Mouse (Mus musculus): ENCODE data around the gene 4930444G20Rik. TPM values are rescaled to one million over a fixed set of nuclear protein-coding genes. Genes with fewer than 3 reads are reported as not detected.
"Not testable (repeated sequence)": the region's sequence is repeated elsewhere in the genome, so short reads cannot be mapped to it uniquely, and the experiment has no call there.

Gene 4930444G20Rik
- not detected in 2 replicates for polyA plus RNA-seq (2015; fragmentation: Nextera tagmentation; extraction: Ambion mirVana)

DNA sequence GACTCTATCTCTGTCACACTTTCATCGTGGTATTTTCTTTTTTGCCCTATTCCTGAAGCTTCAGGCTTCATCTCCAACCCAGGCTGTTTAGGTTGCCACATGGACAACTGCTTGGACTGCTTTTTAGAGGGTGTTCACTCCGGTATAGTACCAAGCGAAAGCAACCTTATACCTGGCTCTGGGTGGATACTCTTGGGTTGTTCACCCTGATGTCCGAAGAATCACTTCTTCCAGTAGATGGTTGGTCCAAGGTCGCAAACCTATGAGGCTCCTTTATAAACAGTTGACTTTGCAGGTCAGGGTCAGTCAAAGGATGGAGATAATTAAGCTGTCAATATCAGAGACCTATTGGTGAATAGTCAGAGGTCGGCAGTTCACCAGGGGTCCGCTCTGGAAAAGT, at the start of gene 4930444G20Rik:
4930444G20Rik (minus strand) TSS at position 101 of the 400 bp plus-strand sequence.
- not testable (repeated sequence) for ATAC-seq (ENCODE audit: insufficient number of reproducible peaks, insufficient read depth, low FRiP score, low TSS enrichment, low read depth); H3K36me3 ChIP-seq; H3K27me3 ChIP-seq; H3K27ac ChIP-seq; H3K4me3 ChIP-seq; H3K4me1 ChIP-seq; H3K4me2 ChIP-seq; H3K9ac ChIP-seq; H3K9me3 ChIP-seq
- 90% methylated on average over 7 of the region's 7 CpGs for WGBS

DNA sequence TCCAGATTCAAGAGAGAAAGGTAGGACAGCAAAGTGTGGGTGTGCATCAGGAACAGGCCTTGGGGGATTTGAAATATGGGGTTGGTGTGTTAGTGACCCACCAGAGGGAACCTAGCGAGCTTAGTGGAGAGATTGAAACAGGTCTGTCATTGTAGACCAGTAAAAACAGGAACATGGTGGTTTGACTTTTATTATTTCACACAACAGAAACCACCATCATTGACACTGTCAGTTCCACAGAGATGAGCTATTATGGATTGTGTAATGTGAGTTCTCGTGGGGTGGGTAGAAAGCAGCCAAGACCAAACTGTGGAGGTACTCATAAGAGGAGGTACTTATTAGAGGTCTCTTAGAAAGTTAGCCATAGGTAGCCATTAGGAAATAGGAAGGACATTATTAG, 6.7 kb upstream of the 4930444G20Rik start:
- no peak for ATAC-seq (ENCODE audit: insufficient number of reproducible peaks, insufficient read depth, low FRiP score, low TSS enrichment, low read depth)

DNA sequence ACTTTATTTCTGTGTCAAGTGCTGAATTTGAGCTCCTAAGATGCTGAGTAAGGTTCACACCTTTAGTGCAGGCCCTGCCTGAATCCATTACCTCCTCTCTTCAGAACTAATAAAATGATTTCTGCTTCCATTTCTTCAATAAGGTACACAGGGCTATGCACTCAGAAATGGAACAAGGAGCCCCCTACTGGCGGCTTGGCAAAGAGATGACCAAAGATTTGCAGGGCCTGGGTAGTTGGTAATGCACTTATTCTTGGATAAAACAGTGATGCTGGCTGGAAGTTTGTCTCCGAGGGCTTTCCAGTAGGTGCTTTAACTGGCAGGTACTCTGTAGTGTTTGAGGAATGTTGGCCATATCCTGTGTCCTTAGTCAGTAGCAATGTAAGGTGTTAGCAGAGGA, 4.9 kb upstream of the 4930444G20Rik start:
- Histone ChIP-seq H3K4me1 (no peaks in the 10 kb centered on the region), H3K27me3 (no peaks in the 10 kb centered on the region), H3K36me3 (no peaks in the 10 kb centered on the region), H3K27ac (no peak overlapping the region), H3K9me3 (peaks cover under 1% of the 10 kb centered on the region; the same call in 1 of the 2 replicates), H3K9ac (no peak overlapping the region), H3K4me3 (no peak overlapping the region), H3K4me2 (no peak overlapping the region)
- no peak for ATAC-seq (ENCODE audit: insufficient number of reproducible peaks, insufficient read depth, low FRiP score, low TSS enrichment, low read depth)
- WGBS: 66% methylated on average over 2 of the region's 2 CpGs

More for the DNA sequence above, 6.7 kb upstream of the 4930444G20Rik start:
- no peaks in the 10 kb centered on the region for H3K9me3 ChIP-seq
- H3K4me3 ChIP-seq: no peak overlapping the region
- H3K36me3 ChIP-seq: no peaks in the 10 kb centered on the region
- H3K27ac ChIP-seq: no peak overlapping the region
- H3K4me1 ChIP-seq: no peaks in the 10 kb centered on the region
- H3K4me2 ChIP-seq: no peak overlapping the region
- H3K27me3 ChIP-seq: no peaks in the 10 kb centered on the region
- H3K9ac ChIP-seq: no peak overlapping the region
- WGBS: 83% methylated on average over 2 of the region's 2 CpGs

DNA sequence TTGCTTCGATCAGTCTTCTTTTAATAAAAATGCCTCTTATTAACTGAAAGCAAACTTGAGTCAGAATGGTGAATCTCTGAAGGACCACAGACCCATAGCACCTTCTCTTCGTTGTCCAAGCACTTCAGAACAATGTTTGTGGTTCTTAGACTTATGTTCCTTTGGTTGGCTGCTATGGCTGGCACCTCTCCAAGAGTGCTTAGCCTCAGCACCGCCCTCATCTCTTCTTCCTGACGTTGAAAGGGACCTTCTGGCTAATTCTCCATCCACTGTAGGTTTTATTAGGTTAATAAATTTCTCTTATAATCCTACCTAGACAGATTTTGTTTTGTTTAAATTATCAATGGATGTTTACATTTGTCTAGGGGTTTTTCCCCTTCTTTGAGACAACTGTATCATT, 2.7 kb upstream of the 4930444G20Rik start:
- H3K27ac ChIP-seq: no peak overlapping the region
- H3K4me3 ChIP-seq: no peak overlapping the region
- no peak overlapping the region for H3K4me2 ChIP-seq
- 71% methylated on average over 4 of the region's 4 CpGs for whole genome bisulfite sequencing
- no peaks in the 10 kb centered on the region for H3K4me1 ChIP-seq
- ATAC-seq (ENCODE audit: insufficient number of reproducible peaks, insufficient read depth, low FRiP score, low TSS enrichment, low read depth): no peak
- no peaks in the 10 kb centered on the region for H3K27me3 ChIP-seq
- H3K9me3 ChIP-seq: peaks cover 5% of the 10 kb centered on the region; the same call in 1 of the 2 replicates
- no peak overlapping the region for H3K9ac ChIP-seq
- no peaks in the 10 kb centered on the region for H3K36me3 ChIP-seq

DNA sequence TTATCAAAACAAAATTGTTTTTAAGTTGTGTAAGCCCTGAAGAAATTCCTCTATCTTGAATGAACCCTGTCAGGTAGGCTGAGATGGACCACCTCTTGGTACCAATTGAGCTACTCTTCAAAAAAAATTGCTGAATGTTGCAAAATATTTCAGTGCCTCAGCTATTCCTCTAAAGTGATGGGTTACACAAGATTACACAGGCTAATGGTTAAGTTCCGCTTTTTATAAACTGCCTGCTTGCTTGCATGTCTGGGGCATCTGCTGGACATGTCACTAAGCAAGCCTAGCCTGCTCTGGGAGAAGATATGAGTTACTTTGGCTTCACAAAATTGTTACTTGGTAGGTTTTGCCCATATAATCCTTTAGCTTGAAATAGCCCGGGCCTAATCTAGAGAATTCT, 2.3 kb upstream of the 4930444G20Rik start:
- H3K27me3 ChIP-seq: no peaks in the 10 kb centered on the region
- no peak overlapping the region for H3K9ac ChIP-seq
- no peak overlapping the region for H3K4me2 ChIP-seq
- H3K9me3 ChIP-seq: peaks cover 5% of the 10 kb centered on the region; the same call in 1 of the 2 replicates
- H3K4me1 ChIP-seq: no peaks in the 10 kb centered on the region
- no peaks in the 10 kb centered on the region for H3K36me3 ChIP-seq
- H3K4me3 ChIP-seq: no peak overlapping the region
- WGBS: 88% methylated on average over 2 of the region's 2 CpGs
- no peak for ATAC-seq (ENCODE audit: insufficient number of reproducible peaks, insufficient read depth, low FRiP score, low TSS enrichment, low read depth)
- no peak overlapping the region for H3K27ac ChIP-seq

DNA sequence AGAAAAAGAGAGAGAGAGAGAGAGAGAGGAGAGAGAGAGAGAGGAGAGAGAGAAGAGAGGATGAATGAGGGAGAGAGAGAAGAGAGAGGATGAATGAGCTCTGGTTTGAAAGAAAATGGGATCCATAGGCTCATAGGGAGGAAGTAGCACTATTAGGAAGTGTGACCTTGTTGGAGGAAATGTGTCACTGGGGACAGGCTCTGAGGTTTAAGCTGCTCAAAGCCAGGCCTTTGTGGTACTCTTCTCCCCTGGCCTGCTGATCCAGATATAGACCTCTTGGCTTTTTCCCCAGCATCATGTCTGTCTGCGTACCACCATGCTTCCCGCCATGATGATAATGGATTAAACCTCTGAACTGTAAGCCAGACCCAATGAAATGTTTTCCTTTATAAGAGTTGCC, 8.5 kb downstream of the 4930444G20Rik start:
- Histone ChIP-seq H3K36me3 (no peaks in the 10 kb centered on the region), H3K27me3 (no peaks in the 10 kb centered on the region), H3K9me3 (no peaks in the 10 kb centered on the region), H3K4me1 (peaks cover 7% of the 10 kb centered on the region), H3K27ac (no peak overlapping the region), H3K4me3 (no peak overlapping the region), H3K9ac (no peak overlapping the region), H3K4me2 (peak overlapping the region; percentile 78)
- ATAC-seq (ENCODE audit: insufficient number of reproducible peaks, insufficient read depth, low FRiP score, low TSS enrichment, low read depth): no peak
- 85% methylated on average over 2 of the region's 2 CpGs for WGBS

DNA sequence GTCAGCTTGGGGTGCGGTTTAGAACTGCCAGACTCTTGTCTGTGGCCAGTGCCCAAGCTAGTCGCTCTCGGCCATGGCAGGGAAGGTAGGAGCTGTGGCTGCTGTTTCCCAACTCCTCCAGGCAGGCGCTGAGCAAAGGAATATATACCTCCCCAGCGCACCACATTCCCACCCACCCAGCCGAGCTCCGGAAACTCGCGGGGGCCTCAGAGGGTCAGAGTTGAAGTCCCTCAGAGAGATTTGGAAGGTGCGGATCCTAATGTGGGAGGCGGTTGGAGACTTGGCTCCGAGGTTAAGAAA, 8.9 kb downstream of the 4930444G20Rik start:
- H3K27me3 ChIP-seq: no peaks in the 10 kb centered on the region
- whole genome bisulfite sequencing: 24% methylated on average over 12 of the region's 12 CpGs
- H3K4me3 ChIP-seq: peak overlapping the region; percentile 53
- peaks cover 7% of the 10 kb centered on the region for H3K4me1 ChIP-seq
- no peaks in the 10 kb centered on the region for H3K9me3 ChIP-seq
- H3K36me3 ChIP-seq: no peaks in the 10 kb centered on the region
- ATAC-seq (ENCODE audit: insufficient number of reproducible peaks, insufficient read depth, low FRiP score, low TSS enrichment, low read depth): peak; percentile 50; the same call in 1 of the 2 replicates
- H3K4me2 ChIP-seq: peak overlapping the region; percentile 78
- H3K27ac ChIP-seq: no peak overlapping the region
- H3K9ac ChIP-seq: peak overlapping the region; percentile 64

DNA sequence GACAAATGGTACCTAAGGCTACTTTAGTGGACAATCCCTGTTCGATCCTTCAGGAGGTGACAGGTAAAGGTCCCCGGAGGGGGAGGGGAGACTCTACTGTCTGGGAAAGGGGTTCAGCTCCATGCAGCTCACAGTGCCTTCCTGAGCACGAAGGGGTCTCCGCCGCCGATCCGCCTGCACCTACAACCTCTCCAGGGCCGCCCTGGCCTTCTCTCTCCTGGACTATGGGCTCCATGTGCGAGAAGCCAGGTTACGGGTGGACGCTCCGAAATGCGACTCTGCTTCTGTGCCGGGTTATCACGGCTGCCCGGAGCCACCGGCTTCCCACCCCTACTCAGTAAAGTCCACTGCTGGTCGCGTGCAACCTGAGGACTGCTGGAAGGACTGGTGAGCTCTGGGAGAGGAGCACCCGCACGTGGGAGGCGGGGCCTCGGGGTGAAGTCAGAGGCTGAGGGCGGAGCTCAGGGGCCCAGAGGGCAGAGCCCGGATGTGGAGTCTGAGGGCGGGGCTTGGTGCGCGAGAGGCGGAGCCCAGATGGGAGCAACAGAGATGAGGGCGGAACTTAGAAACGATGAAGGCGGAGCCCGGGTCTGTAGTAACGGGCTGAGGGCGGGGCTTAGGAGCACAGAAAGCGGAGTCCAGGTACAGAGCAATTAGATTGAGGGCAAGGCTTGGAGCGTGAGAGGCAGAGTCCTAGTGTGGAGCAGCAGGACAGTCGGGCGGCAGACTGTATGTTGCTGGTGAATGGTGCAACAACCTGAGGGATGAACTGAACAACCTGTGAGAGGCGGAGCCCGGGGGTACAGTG, 9.5 kb downstream of the 4930444G20Rik start:
- peak overlapping the region; percentile 53 for H3K4me3 ChIP-seq
- H3K4me2 ChIP-seq: peak overlapping the region; percentile 78
- WGBS: 9% methylated on average over 41 of the region's 41 CpGs
- H3K27ac ChIP-seq: no peak overlapping the region
- H3K36me3 ChIP-seq: no peaks in the 10 kb centered on the region
- peaks cover 7% of the 10 kb centered on the region for H3K4me1 ChIP-seq
- H3K27me3 ChIP-seq: no peaks in the 10 kb centered on the region
- peak overlapping the region; percentile 76 for H3K9ac ChIP-seq
- H3K9me3 ChIP-seq: no peaks in the 10 kb centered on the region
- ATAC-seq (ENCODE audit: insufficient number of reproducible peaks, insufficient read depth, low FRiP score, low TSS enrichment, low read depth): peak; percentile 92

DNA sequence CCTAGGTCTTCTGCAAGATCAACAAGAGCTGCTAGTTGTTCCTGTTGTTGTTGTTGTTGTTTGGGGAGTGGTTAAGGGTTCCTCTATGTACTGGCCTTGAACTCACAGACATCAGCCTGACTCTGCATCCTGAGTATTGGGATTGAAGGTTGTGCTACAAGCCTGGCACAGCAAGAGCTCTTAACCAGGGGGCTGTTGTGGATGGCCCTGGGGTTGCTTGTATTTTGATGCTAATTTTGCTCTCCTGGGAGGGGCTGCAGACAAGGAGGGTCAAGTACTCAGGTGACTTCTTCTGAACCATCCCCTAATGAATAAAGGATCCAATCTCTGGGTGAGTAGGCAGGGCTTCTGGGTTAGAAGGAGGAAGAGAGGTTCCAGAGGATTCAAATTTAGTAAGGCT, 12.6 kb downstream of the 4930444G20Rik start:
- no peaks in the 10 kb centered on the region for H3K9me3 ChIP-seq
- H3K27me3 ChIP-seq: no peaks in the 10 kb centered on the region
- H3K27ac ChIP-seq: no peak overlapping the region
- no peak overlapping the region for H3K9ac ChIP-seq
- peaks cover 7% of the 10 kb centered on the region for H3K4me1 ChIP-seq
- no peak overlapping the region for H3K4me3 ChIP-seq
- no peaks in the 10 kb centered on the region for H3K36me3 ChIP-seq
- no peak overlapping the region for H3K4me2 ChIP-seq
- no peak for ATAC-seq (ENCODE audit: insufficient number of reproducible peaks, insufficient read depth, low FRiP score, low TSS enrichment, low read depth)

DNA sequence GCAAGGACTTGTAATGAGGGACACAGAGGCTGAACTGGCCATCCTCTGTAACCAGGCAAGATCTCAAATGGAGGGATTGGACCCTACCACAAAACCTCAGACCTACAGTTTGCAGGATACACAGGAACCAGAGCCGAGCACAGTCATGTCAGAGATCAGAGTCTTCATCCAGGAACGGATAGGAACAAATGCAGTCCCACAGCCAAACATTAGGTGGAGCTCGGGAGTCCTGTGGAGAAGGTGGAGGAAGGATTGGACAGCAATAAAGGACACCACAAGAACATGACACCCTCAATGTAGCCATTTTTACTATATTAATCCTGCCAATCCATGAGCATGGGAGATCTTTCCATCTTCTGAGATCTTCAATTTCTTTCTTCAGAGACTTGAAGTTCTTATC, 31.6 kb downstream of the 4930444G20Rik start:
- not testable (repeated sequence) for H3K4me2 ChIP-seq; ATAC-seq (ENCODE audit: insufficient number of reproducible peaks, insufficient read depth, low FRiP score, low TSS enrichment, low read depth); H3K4me1 ChIP-seq; H3K27me3 ChIP-seq; H3K9ac ChIP-seq; H3K36me3 ChIP-seq; H3K27ac ChIP-seq; H3K4me3 ChIP-seq; H3K9me3 ChIP-seq
- WGBS: 9% methylated on average over 3 of the region's 3 CpGs

DNA sequence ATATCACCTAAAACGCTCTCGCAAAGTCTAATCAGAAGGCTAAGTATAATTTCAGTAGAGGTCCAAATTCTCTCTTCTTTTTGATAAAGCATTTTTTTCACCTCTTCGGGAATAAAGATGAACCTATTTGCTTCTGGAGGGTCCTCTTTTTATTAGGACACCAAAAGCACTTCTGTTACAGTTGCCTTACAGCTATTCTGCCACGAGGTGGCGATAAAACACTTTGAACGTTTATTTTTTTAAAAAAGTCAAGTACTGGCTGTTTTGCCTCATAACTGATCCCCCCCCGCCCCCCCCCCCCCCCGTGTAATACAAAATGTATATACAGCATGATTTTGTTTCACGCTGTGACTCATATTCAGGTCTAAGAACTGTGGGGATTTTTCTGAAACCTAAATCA, 33.6 kb downstream of the 4930444G20Rik start:
- Histone ChIP-seq H3K9ac (no peak overlapping the region), H3K27ac (no peak overlapping the region), H3K4me1 (no peaks in the 10 kb centered on the region), H3K4me3 (no peak overlapping the region), H3K27me3 (no peaks in the 10 kb centered on the region), H3K4me2 (no peak overlapping the region), H3K9me3 (no peaks in the 10 kb centered on the region), H3K36me3 (no peaks in the 10 kb centered on the region)
- WGBS: 8% methylated on average over 9 of the region's 9 CpGs
- ATAC-seq (ENCODE audit: insufficient number of reproducible peaks, insufficient read depth, low FRiP score, low TSS enrichment, low read depth): no peak

DNA sequence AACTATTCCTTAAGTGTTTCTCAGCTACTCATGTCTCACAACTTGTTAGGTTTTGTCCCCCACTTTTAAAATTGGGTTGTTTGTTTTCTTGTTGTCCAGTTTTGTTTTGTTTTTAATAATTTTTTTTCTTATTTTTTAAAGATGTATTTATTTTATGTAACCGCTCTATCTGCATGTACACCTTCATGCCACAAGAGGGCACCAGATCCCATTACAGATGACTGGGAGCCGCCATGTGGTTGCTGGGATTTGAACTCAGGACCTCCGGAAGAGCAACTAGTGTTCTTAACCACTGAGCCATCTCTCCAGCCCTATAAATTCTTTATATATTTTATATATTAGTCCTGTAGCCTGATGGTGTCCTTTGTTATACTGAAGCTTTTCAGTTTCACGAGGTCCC, 49.3 kb downstream of the 4930444G20Rik start:
- WGBS: 91% methylated on average over 4 of the region's 4 CpGs
- no peak overlapping the region for H3K4me2 ChIP-seq
- no peak overlapping the region for H3K4me3 ChIP-seq
- no peak for ATAC-seq (ENCODE audit: insufficient number of reproducible peaks, insufficient read depth, low FRiP score, low TSS enrichment, low read depth)
- H3K27me3 ChIP-seq: no peaks in the 10 kb centered on the region
- no peaks in the 10 kb centered on the region for H3K4me1 ChIP-seq
- no peak overlapping the region for H3K9ac ChIP-seq
- no peaks in the 10 kb centered on the region for H3K9me3 ChIP-seq
- H3K27ac ChIP-seq: no peak overlapping the region
- H3K36me3 ChIP-seq: no peaks in the 10 kb centered on the region
